Mouse (Mus musculus) duodenum, adult 2 months (tissue): ENCODE measurements around the gene AC134908.4. TPM values are rescaled to one million over a fixed set of nuclear protein-coding genes. Genes with fewer than 3 reads are reported as not detected.

ENCODE experiments used
- polyA plus RNA-seq: library from polyadenylated mRNA; depleted of rRNA; stranded (reverse); fragments of >200 nt; gene quantifications from 2 replicates; pipeline ENCODE4 v1.2.3, GENCODE M21; 2012; ENCODE audit warnings: low replicate concordance; rRNA removed

AC134908.4 gene
- polyA plus RNA-seq = not detected in 2 replicates

DNA sequence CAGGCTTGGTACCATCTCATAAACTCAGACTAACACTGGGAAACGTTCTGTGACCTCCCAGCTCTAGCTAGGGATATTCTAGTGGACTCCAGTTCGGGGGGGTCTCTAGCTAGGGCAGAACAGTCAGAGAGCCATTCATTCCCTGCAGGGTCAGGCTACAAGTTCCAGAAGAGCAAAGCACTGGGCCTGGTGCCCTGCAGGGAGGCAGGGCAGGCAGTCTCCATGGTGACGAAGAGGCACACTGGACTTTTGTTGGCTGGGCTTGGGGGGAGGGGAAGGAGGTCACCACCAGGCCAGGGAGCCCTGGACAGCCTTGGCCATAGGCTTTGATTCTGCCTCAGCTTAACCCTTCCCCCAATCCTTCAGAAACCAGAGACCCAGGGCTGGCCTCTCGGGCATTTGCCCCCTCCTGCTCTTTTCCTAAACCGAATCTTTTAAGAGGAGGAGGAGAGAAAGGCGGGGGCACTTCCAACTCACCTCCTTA, at the start of gene AC134908.4:
Gene AC134908.4 (minus strand): TSS at position 51 of the 484 bp plus-strand sequence.

GRCm38 (mm10) chr17:25844396-25844901, 49.0 kb upstream of the AC134908.4 start, which contains the start of gene Rhot2:
Gene Rhot2 (minus strand): TSS chr17:25844851.

GRCm38 (mm10) chr17:25841117-25841880, 45.8 kb upstream of the AC134908.4 start, which contains the start of gene Gm20683:
Gene Gm20683 (minus strand): TSS chr17:25841763.

GRCm38 (mm10) chr17:25837076-25837410, 41.6 kb upstream of the AC134908.4 start, which contains the start of gene Rhbdl1:
Gene Rhbdl1 (minus strand): TSS chr17:25837295.

GRCm38 (mm10) chr17:25833291-25833663, 37.8 kb upstream of the AC134908.4 start, which contains the start of gene Stub1:
Gene Stub1 (minus strand): TSS chr17:25833404.

DNA sequence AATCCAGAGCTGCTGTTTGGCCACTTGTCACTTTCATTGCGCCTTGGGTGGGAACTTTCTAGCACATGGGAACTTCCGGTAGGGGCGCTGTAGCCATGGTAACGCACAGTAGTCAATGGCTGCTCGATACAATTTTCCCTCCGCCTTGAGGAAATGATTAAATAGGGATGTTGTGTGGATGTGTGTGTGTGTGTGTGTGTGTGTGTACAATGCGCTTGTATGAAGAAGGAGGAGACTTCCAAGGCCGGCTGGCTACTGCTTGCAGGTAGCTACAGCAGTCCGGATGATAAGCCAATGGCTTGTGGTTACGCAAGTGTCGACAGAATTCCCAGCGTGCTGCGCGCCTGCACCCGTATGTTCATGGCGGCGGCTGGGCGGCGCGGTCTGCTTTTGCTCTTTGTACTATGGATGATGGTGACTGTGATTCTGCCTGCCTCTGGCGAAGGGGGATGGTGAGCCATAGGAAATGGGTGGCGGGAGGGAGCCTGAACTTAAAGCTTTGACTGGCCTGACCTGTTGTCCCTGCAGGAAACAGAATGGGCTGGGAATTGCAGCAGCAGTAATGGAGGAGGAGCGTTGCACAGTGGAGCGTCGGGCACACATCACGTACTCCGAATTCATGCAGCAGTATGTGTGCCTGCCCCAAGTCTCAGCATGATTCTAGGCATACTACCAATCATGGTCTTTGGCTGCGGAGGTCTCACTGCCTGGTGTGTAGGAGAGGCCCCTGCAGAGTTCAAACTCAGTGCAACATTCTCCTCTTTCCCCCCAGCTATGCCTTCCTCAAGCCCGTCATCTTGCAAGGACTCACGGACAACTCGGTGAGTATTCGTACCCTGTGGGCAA, 33.5 kb upstream of the AC134908.4 start, which contains the start of gene Jmjd8:
Gene Jmjd8 (plus strand): TSS at position 156 of the 846 bp plus-strand sequence.

GRCm38 (mm10) chr17:25823452-25823851, 28.0 kb upstream of the AC134908.4 start, which contains the start of gene Wdr24:
Gene Wdr24 (plus strand): TSS chr17:25823627.

DNA sequence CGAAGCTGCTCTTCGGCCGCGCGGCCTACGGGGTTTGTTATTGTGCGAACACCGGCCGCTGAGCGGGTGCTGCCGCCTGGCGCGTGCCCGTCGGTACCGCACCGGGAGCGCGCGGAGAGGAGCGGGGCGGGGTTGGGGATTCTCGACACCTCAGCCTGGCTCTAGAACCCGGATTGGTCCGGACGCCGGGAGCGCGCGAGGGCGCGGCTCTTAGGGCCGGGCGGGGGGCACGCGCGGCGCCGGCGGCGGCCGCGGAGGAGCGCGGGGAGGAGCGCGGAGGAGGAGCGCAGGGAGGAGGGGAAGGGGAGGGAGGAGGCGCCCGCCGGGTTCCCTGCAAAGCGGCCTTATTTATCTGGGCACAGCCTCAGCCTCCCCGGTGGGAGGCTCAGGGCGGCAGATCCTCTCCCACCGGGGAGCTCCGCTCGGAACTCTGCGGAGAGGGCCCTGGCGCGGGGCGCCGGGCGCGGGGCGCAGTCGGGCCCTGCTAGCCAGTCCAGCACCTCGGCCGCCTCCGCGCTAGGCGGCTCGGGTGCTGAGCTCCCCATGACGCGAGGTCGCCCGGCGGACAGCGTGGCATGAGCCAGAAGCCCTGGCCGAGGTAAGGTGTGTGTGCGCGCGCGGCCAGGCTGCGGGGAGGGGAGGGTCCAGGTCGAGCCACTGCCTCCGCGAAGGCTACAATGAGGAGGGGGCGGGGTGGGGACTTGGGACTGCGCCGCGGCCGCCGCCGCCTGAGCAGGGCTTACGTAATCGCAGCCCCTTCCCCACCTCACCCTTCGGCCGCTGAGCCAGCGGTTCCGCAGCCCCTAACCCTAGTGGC, 13.5 kb upstream of the AC134908.4 start, which contains the start of gene Fbxl16:
Gene Fbxl16 (plus strand): TSS at position 297 of the 817 bp plus-strand sequence.

DNA sequence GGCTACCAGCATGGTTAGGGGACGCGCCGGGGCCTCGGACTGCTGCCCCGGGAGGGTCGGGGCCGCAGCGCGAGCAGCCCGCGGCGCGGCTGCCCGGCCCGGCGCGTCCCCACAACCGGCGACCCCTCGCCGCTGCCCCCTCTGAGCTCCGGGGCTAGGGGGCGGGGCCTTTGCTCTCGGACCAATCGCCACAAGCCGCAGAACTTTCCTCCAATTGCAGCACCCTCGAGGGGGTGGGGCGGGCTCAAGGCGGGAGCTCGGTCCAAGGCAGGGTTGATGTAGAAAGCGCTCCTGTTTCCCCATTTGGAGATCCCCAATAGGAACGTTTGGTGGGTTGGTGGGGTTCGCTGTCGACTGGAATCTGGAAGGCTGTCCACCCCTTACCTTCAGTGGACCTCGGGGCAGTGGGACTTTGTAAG, 1.5 kb upstream of the AC134908.4 start, which contains the start of gene Metrn:
Gene Metrn (minus strand): TSS at position 186 of the 419 bp plus-strand sequence.

DNA sequence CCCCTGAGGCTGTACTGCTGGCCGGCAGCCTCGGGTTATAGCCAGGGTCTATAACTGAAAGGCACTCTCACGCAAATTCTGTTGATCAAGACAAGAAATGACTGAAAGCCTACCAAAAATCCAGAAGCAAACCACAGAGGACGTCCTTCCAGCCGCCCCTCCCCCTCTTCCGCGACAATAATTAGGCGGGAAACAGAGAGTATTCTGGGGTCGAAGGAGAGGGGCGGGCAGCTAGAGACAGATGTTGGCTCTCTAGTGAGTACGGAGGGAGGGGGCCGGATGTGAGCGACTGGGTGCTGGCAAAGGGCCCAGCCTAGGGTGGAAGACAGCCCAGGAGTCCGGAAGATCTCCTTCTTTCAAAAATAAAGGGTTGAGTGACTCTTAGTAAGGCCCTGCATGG, 2.8 kb downstream of the AC134908.4 start, which contains the start of gene Fam173a:
Gene Fam173a (minus strand): TSS at position 287 of the 400 bp plus-strand sequence.

GRCm38 (mm10) chr17:25786280-25786679, 9.2 kb downstream of the AC134908.4 start, which contains the start of gene Ccdc78:
Gene Ccdc78 (plus strand): TSS chr17:25786580.

DNA sequence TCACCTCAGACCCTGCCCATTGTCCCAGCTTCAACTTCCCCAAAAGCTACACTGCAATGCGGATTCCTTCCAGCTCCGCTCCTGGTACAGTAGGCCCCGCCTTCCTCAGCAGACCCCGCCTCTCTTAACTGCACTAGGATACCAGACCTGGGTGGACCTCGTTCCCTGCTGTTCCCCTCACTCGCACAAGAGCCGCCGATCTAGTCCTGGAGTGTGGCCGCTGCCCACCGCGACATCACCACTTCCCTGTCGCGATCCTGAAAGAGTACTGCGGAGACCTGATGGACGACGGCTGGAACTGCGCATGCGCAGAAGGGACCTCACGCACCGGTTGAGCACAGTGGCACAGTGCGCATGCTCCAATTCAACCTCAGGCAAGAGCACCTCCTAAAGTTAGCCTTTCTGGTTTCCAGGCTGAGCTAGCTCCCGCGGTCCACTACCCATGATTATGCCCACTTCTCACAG, 10.1 kb downstream of the AC134908.4 start, which contains the start of gene Haghl:
Gene Haghl (minus strand): TSS at position 393 of the 465 bp plus-strand sequence.

GRCm38 (mm10) chr17:25773549-25774120, 21.8 kb downstream of the AC134908.4 start, which contains the start of gene Narfl:
Gene Narfl (plus strand): TSS chr17:25773776.

DNA sequence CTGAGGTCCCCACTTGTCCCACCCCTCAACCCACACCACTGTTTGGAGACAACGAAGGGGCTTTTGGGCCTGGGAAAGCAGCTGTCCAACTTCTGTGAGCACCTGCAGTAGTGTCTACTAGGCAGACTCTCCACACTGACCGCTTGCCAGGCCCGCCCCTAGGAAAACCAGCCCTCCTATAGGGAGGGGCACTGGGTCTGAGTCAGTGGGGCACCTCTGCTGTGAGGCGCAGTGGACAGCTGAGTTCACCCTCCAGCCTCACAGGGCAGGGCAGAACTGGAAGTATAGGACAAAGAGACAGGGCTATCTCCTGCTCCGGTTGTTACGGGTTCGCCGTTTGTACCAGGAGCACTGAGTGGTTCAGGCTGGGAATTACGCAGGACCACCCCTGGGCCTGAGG, 41.2 kb downstream of the AC134908.4 start, which contains the start of gene Msln:
Gene Msln (minus strand): TSS at position 138 of the 400 bp plus-strand sequence.

Other genes starting within 250 kb of the AC134908.4 start
- 0.35 and 0.44 TPM in 2 replicates for gene Sox8, start 225.0 kb downstream of the AC134908.4 start, polyA plus RNA-seq
- gene Lmf1, start 216.6 kb downstream of the AC134908.4 start, polyA plus RNA-seq = 12.1 and 16.5 TPM in 2 replicates
- gene Gng13, start 78.5 kb downstream of the AC134908.4 start, polyA plus RNA-seq = 0.23 TPM in 1 of 2 replicates, not detected in the other
- 10.7 and 13.7 TPM in 2 replicates for gene Chtf18, start 68.2 kb downstream of the AC134908.4 start, polyA plus RNA-seq
- 23.9 and 28.5 TPM in 2 replicates for gene Rpusd1, start 68.0 kb downstream of the AC134908.4 start, polyA plus RNA-seq
- 0.27 and 0.29 TPM in 2 replicates for gene Mslnl, start 59.6 kb downstream of the AC134908.4 start, polyA plus RNA-seq
- 2.2 and 3.4 TPM in 2 replicates for gene Msln, start 41.3 kb downstream of the AC134908.4 start, polyA plus RNA-seq
- gene Narfl, start 21.9 kb downstream of the AC134908.4 start, polyA plus RNA-seq = 11.9 and 15.5 TPM in 2 replicates
- gene Haghl, start 10.0 kb downstream of the AC134908.4 start, polyA plus RNA-seq = 26.8 and 27.4 TPM in 2 replicates
- 0.06 TPM in 1 of 2 replicates, not detected in the other for gene Ccdc78, start 9.1 kb downstream of the AC134908.4 start, polyA plus RNA-seq
- gene Fam173a, start 2.8 kb downstream of the AC134908.4 start, polyA plus RNA-seq = 94.1 and 137 TPM in 2 replicates
- gene Metrn, start 1.5 kb upstream of the AC134908.4 start, polyA plus RNA-seq = 29.1 and 38.2 TPM in 2 replicates
- gene Fbxl16, start 13.4 kb upstream of the AC134908.4 start, polyA plus RNA-seq = 2.5 and 4.1 TPM in 2 replicates
- 27.2 and 27.4 TPM in 2 replicates for gene Wdr24, start 28.0 kb upstream of the AC134908.4 start, polyA plus RNA-seq
- gene Jmjd8, start 33.2 kb upstream of the AC134908.4 start, polyA plus RNA-seq = 43.0 and 55.8 TPM in 2 replicates
- gene Stub1, start 37.7 kb upstream of the AC134908.4 start, polyA plus RNA-seq = 105 and 167 TPM in 2 replicates
- 6.5 and 12.9 TPM in 2 replicates for gene Rhbdl1, start 41.6 kb upstream of the AC134908.4 start, polyA plus RNA-seq
- 68.5 and 82.6 TPM in 2 replicates for gene Gm20683, start 46.1 kb upstream of the AC134908.4 start, polyA plus RNA-seq
- gene Rhot2, start 49.2 kb upstream of the AC134908.4 start, polyA plus RNA-seq = 122 and 144 TPM in 2 replicates
- gene Wdr90, start 65.8 kb upstream of the AC134908.4 start, polyA plus RNA-seq = 9.5 and 30.5 TPM in 2 replicates
- 135 and 209 TPM in 2 replicates for gene Mcrip2, start 73.1 kb upstream of the AC134908.4 start, polyA plus RNA-seq
- gene Mettl26, start 79.4 kb upstream of the AC134908.4 start, polyA plus RNA-seq = 162 and 249 TPM in 2 replicates
- 1.3 and 1.9 TPM in 2 replicates for gene Wfikkn1, start 85.2 kb upstream of the AC134908.4 start, polyA plus RNA-seq
- gene Rab40c, start 124.1 kb upstream of the AC134908.4 start, polyA plus RNA-seq = 38.2 and 46.0 TPM in 2 replicates
- gene Pigq, start 149.3 kb upstream of the AC134908.4 start, polyA plus RNA-seq = 69.2 and 87.1 TPM in 2 replicates
- gene Nhlrc4, start 149.3 kb upstream of the AC134908.4 start, polyA plus RNA-seq = not detected in 2 replicates
- gene A930017K11Rik, start 156.9 kb upstream of the AC134908.4 start, polyA plus RNA-seq = not detected in 2 replicates
- gene Capn15, start 190.1 kb upstream of the AC134908.4 start, polyA plus RNA-seq = 74.2 and 92.9 TPM in 2 replicates